Mouse (Mus musculus): Measurements from ENCODE around the gene Gap43. TPM values are rescaled to one million over a fixed set of nuclear protein-coding genes. Genes with fewer than 3 reads are reported as not detected.
"Not testable (repeated sequence)": the region's sequence is repeated elsewhere in the genome, so short reads cannot be mapped to it uniquely, and the experiment has no call there.

Gene Gap43
- polyA plus RNA-seq, 1 experiment from 2014 or later, result 4.0 TPM

DNA sequence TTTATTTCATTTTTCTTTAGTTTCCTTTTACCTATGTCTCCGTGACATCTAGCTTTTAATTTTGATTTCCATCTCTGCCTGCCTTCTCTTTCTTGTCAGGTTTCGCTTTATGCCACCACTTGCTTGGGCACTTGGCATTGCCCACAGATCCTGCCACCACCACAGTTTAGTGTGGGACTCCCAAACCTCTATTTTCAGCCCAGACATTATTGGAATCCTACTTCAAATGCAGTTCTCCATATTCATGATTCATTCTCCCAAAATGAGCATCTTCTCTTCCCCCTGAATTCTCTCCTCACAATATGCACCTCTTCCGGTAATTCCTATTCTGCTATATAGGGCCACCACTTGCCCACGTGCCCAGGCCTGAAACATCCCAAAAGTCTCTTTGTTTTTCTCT, 17.6 kb upstream of the Gap43 start:
- Histone ChIP-seq H3K4me2 (ENCODE audit: low read length) (no peak overlapping the region), H3K36me3 (ENCODE audit: insufficient read depth, low read length) (no peaks in the 10 kb centered on the region), H3K27me3 (ENCODE audit: insufficient read depth, low read length) (no peaks in the 10 kb centered on the region), H3K9ac (ENCODE audit: low read depth, low read length) (no peak overlapping the region), H3K4me1 (replicated peaks; ENCODE audit: insufficient read depth, low read length) (no peaks in the 10 kb centered on the region), H3K9me3 (replicated peaks; ENCODE audit: low read length) (no peaks in the 10 kb centered on the region), H3K27ac (no peak overlapping the region), H3K4me3 (replicated peaks; ENCODE audit: low read depth, low read length) (no peak overlapping the region)
- WGBS, result 89% methylated on average over 4 of the region's 4 CpGs
- DNase-seq (ENCODE audit: low spot score) (no peak), ATAC-seq (replicated peaks; ENCODE audit: low FRiP score, low read depth) (no peak)
- TF ChIP-seq CTCF (IDR thresholded peaks at IDR 0.05; ENCODE audit: low read depth), result no peak

DNA sequence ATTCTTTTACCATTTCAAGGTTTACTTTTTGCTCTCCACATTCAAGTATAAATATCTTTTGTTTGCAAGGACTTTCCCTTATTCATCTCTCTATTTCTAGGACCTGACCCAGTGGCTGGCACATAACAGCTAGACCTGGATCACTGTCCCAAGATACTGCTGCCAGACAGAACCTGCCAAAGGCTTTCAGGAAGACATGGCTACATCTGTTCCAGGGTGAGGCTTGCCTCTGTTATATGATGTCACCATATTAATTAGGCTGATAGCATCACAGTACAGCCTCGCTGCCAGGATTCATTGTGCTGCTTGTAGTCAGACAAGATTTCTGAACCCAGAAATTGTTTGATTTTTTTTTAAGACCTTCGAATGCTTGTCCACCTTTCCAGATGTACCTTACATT, 9.6 kb upstream of the Gap43 start:
- Histone ChIP-seq H3K4me2 (ENCODE audit: low read length) (no peak overlapping the region), H3K27ac (no peak overlapping the region), H3K4me3 (replicated peaks; ENCODE audit: low read depth, low read length) (no peak overlapping the region), H3K4me1 (replicated peaks; ENCODE audit: insufficient read depth, low read length) (no peaks in the 10 kb centered on the region), H3K36me3 (ENCODE audit: insufficient read depth, low read length) (no peaks in the 10 kb centered on the region), H3K9me3 (replicated peaks; ENCODE audit: low read length) (no peaks in the 10 kb centered on the region), H3K27me3 (ENCODE audit: insufficient read depth, low read length) (no peaks in the 10 kb centered on the region), H3K9ac (ENCODE audit: low read depth, low read length) (no peak overlapping the region)
- ATAC-seq (replicated peaks; ENCODE audit: low FRiP score, low read depth) (no peak), DNase-seq (ENCODE audit: low spot score) (no peak)
- WGBS, result 80% methylated on average over 2 of the region's 2 CpGs
- no peak for TF ChIP-seq CTCF (IDR thresholded peaks at IDR 0.05; ENCODE audit: low read depth)

DNA sequence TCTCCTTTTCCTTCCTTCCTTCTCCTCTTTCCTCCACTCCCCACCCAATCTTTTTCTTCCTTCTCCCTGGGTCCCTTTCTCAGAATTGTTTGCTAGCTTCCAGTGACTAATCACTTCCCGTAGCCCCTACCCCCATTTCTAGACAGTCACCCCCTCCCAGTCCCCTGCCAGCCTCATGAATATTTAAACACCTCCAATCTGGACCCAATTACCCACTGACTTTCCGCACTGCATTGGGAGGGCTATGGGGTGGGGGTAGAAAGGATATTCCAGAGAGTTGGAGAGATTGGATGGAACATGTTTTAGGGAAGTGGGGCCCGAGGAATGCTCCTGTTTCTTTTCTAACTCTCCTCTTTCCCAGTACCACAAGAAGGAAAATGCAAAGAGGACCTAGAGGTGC, 414 bp upstream of the Gap43 start:
- DNase-seq (ENCODE audit: low spot score); H3K4me1 ChIP-seq (replicated peaks; ENCODE audit: insufficient read depth, low read length); H3K27ac ChIP-seq; H3K36me3 ChIP-seq (ENCODE audit: insufficient read depth, low read length); H3K4me2 ChIP-seq (ENCODE audit: low read length); H3K4me3 ChIP-seq (replicated peaks; ENCODE audit: low read depth, low read length); H3K9me3 ChIP-seq (replicated peaks; ENCODE audit: low read length); ATAC-seq (replicated peaks; ENCODE audit: low FRiP score, low read depth); H3K9ac ChIP-seq (ENCODE audit: low read depth, low read length); H3K27me3 ChIP-seq (ENCODE audit: insufficient read depth, low read length): not testable (repeated sequence)
- WGBS, result 33% methylated on average over 2 of the region's 3 CpGs

DNA sequence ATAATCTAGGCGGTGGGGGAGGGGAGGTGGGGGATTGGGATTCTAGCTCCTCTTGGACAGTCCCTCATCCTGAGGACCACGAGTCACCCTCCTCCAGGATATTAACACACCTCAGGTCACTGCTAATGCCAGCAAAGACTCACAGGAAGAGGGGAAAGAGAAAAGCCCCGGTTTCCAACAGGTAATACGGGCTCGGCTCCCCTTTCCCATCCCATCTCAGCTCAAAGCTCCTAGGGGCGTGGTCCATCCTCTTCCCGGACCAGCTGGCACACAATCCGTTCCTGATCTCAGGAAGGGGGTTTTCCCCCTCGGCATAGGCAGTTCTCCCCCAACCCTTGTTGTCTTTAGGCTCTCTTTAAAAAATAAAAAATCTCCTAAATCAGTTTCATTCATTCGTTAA, 939 bp downstream of the Gap43 start:
- Histone ChIP-seq H3K9ac (ENCODE audit: low read depth, low read length) (no peak overlapping the region), H3K4me3 (replicated peaks; ENCODE audit: low read depth, low read length) (peak overlapping the region; percentile 27), H3K9me3 (replicated peaks; ENCODE audit: low read length) (no peaks in the 10 kb centered on the region), H3K4me2 (ENCODE audit: low read length) (peak overlapping the region; percentile 47), H3K4me1 (replicated peaks; ENCODE audit: insufficient read depth, low read length) (0 out of 2 replicates have a peak, but pooled peaks cover 6% of the 10 kb centered on the region), H3K27ac (no peak overlapping the region), H3K27me3 (ENCODE audit: insufficient read depth, low read length) (no peaks in the 10 kb centered on the region), H3K36me3 (ENCODE audit: insufficient read depth, low read length) (no peaks in the 10 kb centered on the region)
- DNase-seq (ENCODE audit: low spot score), result no peak
- 3% methylated on average over 10 of the region's 10 CpGs for WGBS
- TF ChIP-seq CTCF (IDR thresholded peaks at IDR 0.05; ENCODE audit: low read depth), result no peak
- no peak for ATAC-seq (replicated peaks; ENCODE audit: low FRiP score, low read depth)

DNA sequence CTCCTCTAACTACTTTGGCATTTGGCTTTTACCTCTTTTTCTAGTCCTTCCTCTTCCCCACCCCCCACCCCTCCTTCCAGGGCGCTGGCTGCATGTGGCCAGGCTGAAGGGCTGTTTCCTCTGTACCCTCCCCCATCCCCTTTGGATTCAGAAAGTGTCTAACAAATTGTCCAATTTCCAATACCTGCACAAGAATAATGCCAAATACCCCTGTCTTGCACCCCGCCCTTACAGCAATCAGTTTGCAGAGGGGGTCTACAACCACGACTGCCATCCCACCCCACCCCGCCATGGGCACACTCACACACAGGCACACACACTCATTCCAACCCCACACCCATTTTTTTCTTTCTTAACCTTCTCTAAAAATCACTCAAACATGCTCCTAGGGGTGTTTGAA, 1.5 kb downstream of the Gap43 start:
- DNase-seq (ENCODE audit: low spot score) (no peak), ATAC-seq (replicated peaks; ENCODE audit: low FRiP score, low read depth) (no peak)
- TF ChIP-seq CTCF (IDR thresholded peaks at IDR 0.05; ENCODE audit: low read depth), result no peak
- Histone ChIP-seq H3K4me2 (ENCODE audit: low read length) (peak overlapping the region; percentile 47; the same call in 1 of the 2 replicates), H3K9ac (ENCODE audit: low read depth, low read length) (no peak overlapping the region), H3K27me3 (ENCODE audit: insufficient read depth, low read length) (no peaks in the 10 kb centered on the region), H3K27ac (no peak overlapping the region), H3K4me1 (replicated peaks; ENCODE audit: insufficient read depth, low read length) (0 out of 2 replicates have a peak, but pooled peaks cover 6% of the 10 kb centered on the region), H3K9me3 (replicated peaks; ENCODE audit: low read length) (no peaks in the 10 kb centered on the region), H3K36me3 (ENCODE audit: insufficient read depth, low read length) (no peaks in the 10 kb centered on the region), H3K4me3 (replicated peaks; ENCODE audit: low read depth, low read length) (no peak overlapping the region)
- WGBS, result 6% methylated on average over 4 of the region's 4 CpGs

DNA sequence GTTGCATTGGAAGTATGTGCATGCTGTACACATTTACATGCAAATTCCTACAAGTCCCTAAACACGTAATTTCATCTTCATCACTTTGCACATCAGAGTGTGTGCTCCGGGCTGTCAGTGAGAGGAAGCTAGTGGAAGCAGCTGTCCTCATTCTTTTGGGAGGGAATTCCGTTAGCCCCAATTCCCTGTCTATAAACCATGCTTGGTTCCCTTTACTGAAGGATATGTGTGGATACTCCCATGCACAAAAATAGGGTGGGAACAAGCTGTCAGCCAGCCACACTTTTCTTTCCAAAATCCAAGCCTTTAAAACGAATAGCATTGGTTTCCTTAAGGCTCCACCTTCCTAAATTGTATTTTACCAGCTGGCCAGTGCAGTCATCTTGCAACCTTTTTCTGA, 2.1 kb downstream of the Gap43 start:
- Histone ChIP-seq H3K4me3 (replicated peaks; ENCODE audit: low read depth, low read length) (no peak overlapping the region), H3K9ac (ENCODE audit: low read depth, low read length) (no peak overlapping the region), H3K9me3 (replicated peaks; ENCODE audit: low read length) (no peaks in the 10 kb centered on the region), H3K27me3 (ENCODE audit: insufficient read depth, low read length) (no peaks in the 10 kb centered on the region), H3K4me2 (ENCODE audit: low read length) (no peak overlapping the region), H3K4me1 (replicated peaks; ENCODE audit: insufficient read depth, low read length) (0 out of 2 replicates have a peak, but pooled peaks cover 6% of the 10 kb centered on the region), H3K36me3 (ENCODE audit: insufficient read depth, low read length) (no peaks in the 10 kb centered on the region), H3K27ac (no peak overlapping the region)
- no peak for TF ChIP-seq CTCF (IDR thresholded peaks at IDR 0.05; ENCODE audit: low read depth)
- ATAC-seq (replicated peaks; ENCODE audit: low FRiP score, low read depth) (no peak), DNase-seq (ENCODE audit: low spot score) (no peak)
- WGBS, result 15% methylated on average over 4 of the region's 4 CpGs

DNA sequence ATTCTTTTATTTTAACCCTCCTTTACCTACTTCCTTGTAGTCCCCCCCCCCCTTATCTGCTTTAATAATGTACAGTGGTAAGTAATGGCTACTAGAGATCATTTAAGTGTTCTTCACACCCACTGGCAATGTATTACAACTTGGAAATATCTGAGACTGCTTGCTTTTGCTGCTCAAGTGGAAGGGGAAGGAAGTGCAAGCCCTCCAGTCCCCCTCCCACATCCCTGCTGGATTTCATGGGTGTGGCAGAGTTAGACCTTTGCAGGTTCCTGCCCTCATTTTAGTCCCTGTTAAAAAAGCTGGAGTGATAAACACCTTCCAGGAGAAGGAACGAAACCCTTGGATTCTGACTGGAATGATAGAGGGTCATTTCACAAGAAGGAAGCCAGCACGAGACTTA, 2.8 kb downstream of the Gap43 start:
- H3K4me2 ChIP-seq (ENCODE audit: low read length), result no peak overlapping the region
- 19% methylated on average over 2 of the region's 2 CpGs for WGBS
- no peak overlapping the region for H3K27ac ChIP-seq
- H3K9me3 ChIP-seq (replicated peaks; ENCODE audit: low read length), result no peaks in the 10 kb centered on the region
- no peak overlapping the region for H3K9ac ChIP-seq (ENCODE audit: low read depth, low read length)
- H3K27me3 ChIP-seq (ENCODE audit: insufficient read depth, low read length), result no peaks in the 10 kb centered on the region
- ATAC-seq (replicated peaks; ENCODE audit: low FRiP score, low read depth), result no peak
- H3K4me1 ChIP-seq (replicated peaks; ENCODE audit: insufficient read depth, low read length), result 0 out of 2 replicates have a peak, but pooled peaks cover 6% of the 10 kb centered on the region
- no peaks in the 10 kb centered on the region for H3K36me3 ChIP-seq (ENCODE audit: insufficient read depth, low read length)
- no peak for DNase-seq (ENCODE audit: low spot score)
- no peak for TF ChIP-seq CTCF (IDR thresholded peaks at IDR 0.05; ENCODE audit: low read depth)
- no peak overlapping the region for H3K4me3 ChIP-seq (replicated peaks; ENCODE audit: low read depth, low read length)

Data from kidney, postnatal 0 days (tissue).